Mouse (Mus musculus) CH12F3 (cell line): ENCODE data around the gene Tmem260.

ENCODE experiments used
- in situ Hi-C: fragments of 300-500 bp; cut with MboI; formaldehyde crosslinking; loops from 2 replicates; pipeline ENCODE4 v1.14.3; 2020; ENCODE audit warnings: low sequenced_read_pairs

Gene Tmem260

DNA sequence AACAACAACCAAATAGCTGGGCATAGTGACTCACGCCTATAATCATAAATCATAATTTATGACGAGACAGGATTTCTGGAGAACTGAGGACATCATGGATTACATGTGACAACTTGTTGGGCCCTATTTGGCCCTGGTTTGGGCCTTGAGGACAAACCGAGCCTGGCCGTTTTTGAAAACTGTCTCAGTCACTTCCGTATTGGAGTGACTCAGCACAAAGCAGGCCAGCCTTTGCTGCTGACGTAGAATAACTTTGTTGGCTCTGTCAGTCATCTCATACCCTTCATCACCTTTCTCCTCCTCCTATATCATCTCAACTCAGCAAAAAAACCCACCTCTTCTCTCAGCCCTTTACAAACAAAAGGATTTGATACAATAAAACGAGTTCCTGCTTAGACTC, 103.8 kb downstream of the Tmem260 start:
- in situ Hi-C loops, result no loop called here

DNA sequence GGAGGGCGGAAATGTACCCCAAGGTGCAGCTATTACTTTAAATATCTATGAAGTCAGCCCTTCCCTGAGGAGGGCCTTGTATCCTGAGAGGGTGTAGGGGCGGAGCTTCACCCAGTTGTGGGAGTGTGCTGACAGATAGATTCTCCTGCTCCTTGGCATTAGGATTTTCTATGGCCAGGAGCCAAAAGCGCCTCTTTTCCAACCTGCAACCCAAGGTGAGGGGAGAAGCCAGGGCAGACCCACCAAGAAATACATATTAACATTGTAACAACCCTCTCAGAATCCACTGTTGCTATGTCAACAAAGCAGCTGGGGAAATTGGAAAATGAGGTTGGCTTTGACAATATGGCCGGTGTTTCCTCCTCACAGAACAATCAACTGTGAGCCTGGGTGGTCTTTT, 107.3 kb downstream of the Tmem260 start:
- in situ Hi-C loops, result no loop called here

DNA sequence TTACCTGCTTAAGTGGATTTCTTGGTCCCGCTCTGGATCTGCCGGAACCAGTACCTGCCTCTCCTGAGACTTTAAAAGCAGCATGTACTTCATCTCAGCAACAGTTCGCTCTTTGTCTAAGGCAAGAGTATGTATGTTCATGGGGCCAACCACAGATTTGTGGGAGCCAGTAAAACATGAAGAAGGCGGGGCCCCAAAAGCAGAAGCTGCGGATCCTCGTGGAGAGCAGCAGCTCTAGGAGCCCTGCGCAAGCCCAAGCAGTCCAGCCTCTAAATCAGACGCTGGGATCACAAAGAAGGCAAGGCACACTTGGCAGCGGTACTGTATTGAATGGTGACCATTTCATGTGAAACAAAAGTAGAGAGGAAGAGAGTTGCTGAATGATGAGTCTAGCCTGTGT, 107.8 kb downstream of the Tmem260 start:
- in situ Hi-C loops, result no loop called here

DNA sequence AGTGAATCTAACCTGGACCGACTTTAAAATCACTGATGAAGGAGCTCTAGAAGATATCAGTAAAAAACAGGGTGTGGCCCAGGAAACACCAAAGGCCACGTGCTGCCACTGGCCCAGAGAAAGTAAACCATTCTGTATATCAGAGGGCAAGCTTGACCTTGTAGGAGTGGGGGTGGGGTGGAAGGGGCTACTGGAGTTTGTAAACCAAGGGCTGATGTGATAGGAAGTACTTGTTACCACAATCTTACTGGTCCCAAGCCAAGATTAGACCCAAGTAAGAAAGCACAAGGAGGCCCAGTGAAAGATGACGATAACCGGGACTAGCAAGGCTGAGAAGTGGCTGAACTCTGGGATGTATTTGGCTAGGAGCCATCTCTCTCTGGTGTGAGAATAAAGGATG, 113.1 kb downstream of the Tmem260 start:
- in situ Hi-C loops, result no loop called here

DNA sequence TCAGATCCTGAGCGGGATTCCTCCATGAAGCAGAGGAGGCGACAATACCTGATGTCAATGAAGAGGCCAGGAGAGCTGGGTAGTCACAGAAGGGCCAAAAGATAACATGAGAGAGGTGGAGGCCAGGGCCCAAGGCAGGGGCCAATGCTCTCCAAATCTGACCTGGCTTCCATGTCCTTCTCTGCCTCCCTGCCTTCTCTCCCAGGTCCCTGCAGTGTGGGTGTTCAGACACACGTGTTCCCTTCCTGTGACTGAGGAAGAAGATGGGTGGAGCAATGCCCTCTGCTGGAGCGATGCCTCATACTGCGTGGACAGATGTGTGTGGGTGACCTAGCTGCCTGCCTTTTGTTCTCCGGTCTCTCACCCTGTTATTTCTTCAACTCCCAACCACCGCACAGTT, 113.8 kb downstream of the Tmem260 start:
- in situ Hi-C loops, result no loop called here

DNA sequence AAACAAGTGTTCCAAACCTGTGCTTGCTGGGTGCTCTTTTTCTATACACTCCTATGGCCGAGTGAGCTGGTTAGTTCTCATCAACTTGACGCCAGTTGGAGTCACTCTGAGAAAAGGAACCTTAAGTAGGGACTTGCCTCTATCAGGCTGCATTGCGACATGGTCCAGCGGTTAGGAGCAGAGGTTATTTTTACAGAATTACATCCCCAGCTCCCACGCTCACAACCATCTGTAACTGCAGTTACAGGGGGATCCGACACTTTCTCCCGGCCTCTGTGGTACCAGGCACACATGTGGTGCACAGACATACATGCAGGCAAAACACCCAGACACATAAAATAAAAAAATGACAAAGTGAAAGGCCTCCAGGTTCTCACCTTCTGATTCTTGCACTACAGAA, 120.7 kb downstream of the Tmem260 start:
- in situ Hi-C loops, result no loop called here
